Mouse (Mus musculus): Measurements from ENCODE around the gene Zmpste24.
A peak's percentile ranks its signal among the peaks of the same experiment; 100 is the strongest.
"Not testable (repeated sequence)": the region's sequence is repeated elsewhere in the genome, so short reads cannot be mapped to it uniquely, and the experiment has no call there.

The Zmpste24 gene

GRCm38 (mm10) chr4:121097650-121098378 lies at the start of gene Zmpste24:
TSS of gene Zmpste24 (minus strand) at chr4:121098241.
- DNase-seq (ENCODE audit: low spot score in 2 of 2) = peak; percentile 59 to 78

DNA sequence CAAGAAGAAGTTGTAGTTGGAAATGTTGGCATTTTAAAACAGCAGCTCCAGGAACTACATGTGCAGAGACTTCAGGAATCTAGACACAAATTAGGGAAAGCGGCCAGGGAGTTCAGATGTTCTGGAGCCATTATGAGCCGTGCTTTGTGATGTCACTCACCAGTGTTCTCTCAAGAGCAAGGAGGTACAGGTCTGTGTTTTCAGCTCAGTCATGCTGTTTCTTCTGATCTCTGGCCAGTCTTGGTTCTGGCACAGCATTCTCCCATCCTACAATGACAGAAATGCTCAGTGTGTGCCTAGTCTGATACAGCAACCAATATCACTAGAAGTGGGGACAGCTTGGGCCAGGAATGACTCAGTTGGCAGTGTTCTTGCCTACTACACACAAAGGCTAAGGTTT lies 11.1 kb upstream of the Zmpste24 start, which contains the start of gene Tmco2:
TSS of gene Tmco2 (minus strand) at position 101 of the 400 bp plus-strand sequence.
- DNase-seq (ENCODE audit: low spot score in 2 of 2) = no peak

DNA sequence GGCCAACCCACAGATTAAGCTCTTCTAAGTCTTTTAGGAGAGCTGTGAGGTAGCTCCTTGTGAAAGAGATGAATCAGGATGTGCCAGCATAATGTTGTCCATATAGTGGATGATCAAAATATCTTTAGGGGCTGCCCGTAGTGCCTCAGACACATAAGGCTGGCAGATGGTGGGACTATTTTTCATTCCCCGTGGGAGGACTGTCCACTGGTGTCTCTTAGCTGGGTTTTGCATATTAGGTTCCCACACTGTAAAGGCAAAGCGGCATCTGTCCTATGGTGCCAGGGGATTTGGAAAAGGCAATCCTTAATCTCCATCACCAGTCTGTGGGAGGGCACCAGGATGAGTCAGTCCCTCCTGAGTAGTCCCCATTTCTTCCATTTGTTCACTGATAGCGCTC lies 5.3 kb upstream of the Zmpste24 start:
- DNase-seq (ENCODE audit: low spot score in 2 of 2) = no peak

- DNase-seq (ENCODE audit: low spot score in 2 of 2) = no peak
These were observed 7.8 kb downstream of the Zmpste24 start for GRCm38 (mm10) chr4:121090211-121090610.

- no peak for DNase-seq (ENCODE audit: low spot score in 2 of 2)
These were observed 9.3 kb downstream of the Zmpste24 start for GRCm38 (mm10) chr4:121088696-121089095.

GRCm38 (mm10) chr4:121084506-121084905 lies 13.5 kb downstream of the Zmpste24 start:
- no peak for DNase-seq (ENCODE audit: low spot score in 2 of 2)

GRCm38 (mm10) chr4:121080395-121080794 lies 17.6 kb downstream of the Zmpste24 start:
- no peak for DNase-seq (ENCODE audit: low spot score in 2 of 2)

DNA sequence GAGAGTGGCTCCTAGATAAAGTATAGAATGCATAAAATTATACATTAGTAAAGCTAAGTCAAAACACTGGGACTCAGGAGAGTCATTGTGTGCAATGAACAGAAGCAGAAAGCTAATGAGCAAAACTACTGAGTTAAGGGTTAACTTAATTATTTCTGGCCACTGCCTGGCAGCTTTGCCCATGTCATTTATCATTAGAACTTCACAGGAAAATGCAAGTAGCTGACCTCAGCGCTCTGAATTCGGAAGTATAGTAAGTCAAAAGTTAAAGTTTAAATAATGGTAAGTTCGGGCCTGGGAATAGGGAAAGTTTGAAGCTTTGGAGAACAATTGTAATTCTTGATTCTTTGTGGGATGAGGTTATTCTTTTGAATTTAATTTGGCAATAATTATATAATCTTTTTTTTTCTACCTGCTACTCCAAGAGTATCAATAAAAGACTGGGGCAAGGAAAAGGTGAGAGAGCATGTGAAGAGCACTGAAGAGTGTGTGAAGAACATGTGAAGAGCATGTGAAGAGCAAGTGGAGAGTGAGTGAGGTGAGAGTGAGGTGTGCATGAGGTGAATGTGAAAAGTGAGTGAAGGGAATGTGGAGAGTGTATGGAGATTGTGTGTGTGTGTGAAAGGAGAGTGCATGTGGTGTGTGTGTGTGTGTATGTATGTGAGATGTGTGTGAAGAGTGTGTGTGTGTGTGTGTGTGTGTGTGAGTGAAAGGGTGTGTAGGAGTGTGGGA lies 20.0 kb downstream of the Zmpste24 start:
- no peak for DNase-seq (ENCODE audit: low spot score in 2 of 2)

GRCm38 (mm10) chr4:121074250-121074649 lies 23.8 kb downstream of the Zmpste24 start:
- DNase-seq (ENCODE audit: low spot score in 2 of 2) = no peak

GRCm38 (mm10) chr4:121065336-121065735 lies 32.7 kb downstream of the Zmpste24 start:
- peak in 1 of 2 experiments; percentile 10 for DNase-seq (ENCODE audit: low spot score in 2 of 2)

GRCm38 (mm10) chr4:121059218-121059617 lies 38.8 kb downstream of the Zmpste24 start:
- not testable (repeated sequence) for DNase-seq (ENCODE audit: low spot score in 2 of 2)

DNA sequence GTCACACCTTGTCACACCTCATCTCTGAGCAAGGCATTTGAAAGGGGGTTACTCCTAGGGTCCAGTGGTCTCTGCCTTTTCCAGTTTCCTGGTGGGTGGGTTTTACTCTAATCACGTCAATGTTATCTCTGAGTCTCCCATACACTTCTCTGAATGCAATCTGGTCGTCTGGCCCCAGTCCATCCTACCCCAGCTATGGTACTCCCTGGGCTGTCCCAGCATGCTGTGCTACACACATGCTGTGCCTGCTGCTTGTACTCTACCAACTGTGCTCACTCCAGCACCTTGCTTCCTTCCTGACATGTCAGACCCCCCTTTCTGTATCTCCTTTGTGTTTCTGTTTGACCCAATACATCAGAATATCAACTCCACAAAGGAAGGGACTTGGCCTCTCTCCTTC lies 41.0 kb downstream of the Zmpste24 start:
- no peak for DNase-seq (ENCODE audit: low spot score in 2 of 2)

DNA sequence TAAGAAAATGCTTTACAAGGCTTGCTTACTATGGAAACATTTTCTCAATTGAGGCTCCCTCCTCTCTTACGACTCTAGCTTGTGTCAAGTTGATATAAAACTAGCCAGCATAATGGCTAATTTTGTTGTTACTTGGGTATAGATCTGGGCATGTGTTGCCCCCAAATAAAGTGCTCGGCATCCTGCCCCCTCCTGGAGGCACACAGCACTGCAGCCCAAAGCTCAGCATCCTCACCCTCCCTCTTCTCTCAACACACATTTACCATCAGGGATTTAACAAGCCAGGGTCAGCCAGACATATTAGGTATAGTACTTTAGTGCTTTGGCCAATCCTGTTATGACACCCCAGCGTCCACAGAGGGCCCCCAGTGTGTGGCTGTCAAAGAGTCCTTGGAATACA lies 41.7 kb downstream of the Zmpste24 start:
- DNase-seq (ENCODE audit: low spot score in 2 of 2) = no peak

- DNase-seq (ENCODE audit: low spot score in 2 of 2) = no peak
These were observed 45.4 kb downstream of the Zmpste24 start for GRCm38 (mm10) chr4:121052454-121053323.

- DNase-seq (ENCODE audit: low spot score in 2 of 2) = no peak
These were observed 46.2 kb downstream of the Zmpste24 start for GRCm38 (mm10) chr4:121051863-121052262.

GRCm38 (mm10) chr4:121042946-121043345 lies 55.1 kb downstream of the Zmpste24 start:
- no peak for DNase-seq (ENCODE audit: low spot score in 2 of 2)

DNA sequence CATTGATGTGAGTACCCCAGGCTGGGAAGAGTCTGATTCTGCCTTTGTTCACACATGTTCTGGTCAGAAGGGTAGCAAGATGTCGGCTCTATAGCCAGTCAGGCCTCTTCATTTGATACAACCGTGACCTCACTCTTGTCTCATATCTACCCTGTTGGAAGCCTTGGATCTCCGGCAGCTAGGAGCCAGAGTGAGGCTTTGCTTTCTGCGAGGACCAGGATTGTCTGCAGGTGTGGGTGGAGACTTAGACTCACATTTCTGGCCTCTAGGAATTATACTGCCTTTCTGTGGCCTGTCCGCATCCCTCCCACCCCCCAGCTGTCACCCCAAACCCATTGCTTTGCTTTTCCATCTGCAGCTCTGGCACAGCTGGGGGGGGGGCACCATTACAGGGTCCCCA lies 55.6 kb downstream of the Zmpste24 start:
- DNase-seq (ENCODE audit: low spot score in 2 of 2) = no peak

- DNase-seq (ENCODE audit: low spot score in 2 of 2) = peak; percentile 24 to 39
These were observed 57.0 kb downstream of the Zmpste24 start for GRCm38 (mm10) chr4:121040897-121041671.

DNA sequence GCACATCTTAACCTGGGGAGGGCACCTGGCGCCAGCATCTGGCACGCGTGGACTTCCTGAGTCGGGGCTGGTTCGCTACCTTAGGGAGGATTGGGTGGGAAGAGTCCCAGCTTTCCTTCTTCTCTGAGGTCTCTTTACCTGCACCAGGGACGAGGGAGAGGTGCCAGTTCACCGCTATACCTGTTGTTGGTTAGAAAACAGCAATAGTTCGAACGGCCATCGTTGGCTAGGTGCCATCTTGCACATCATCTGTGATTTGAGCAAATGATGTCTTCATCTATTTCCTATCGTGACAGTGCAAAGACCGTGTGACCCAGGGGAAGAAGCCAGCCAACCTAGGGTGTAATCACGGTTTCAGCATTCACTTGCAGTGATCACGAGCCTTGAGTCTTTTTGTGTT lies 57.7 kb downstream of the Zmpste24 start:
- no peak for DNase-seq (ENCODE audit: low spot score in 2 of 2)

GRCm38 (mm10) chr4:121039331-121040115 lies 58.5 kb downstream of the Zmpste24 start, which contains the start of gene Col9a2:
TSS of gene Col9a2 (plus strand) at chr4:121039385.
- DNase-seq (ENCODE audit: low spot score in 2 of 2) = no peak
